Mouse (Mus musculus): ENCODE measurements around the gene Ccnd3. TPM values are rescaled to one million over a fixed set of nuclear protein-coding genes. Genes with fewer than 3 reads are reported as not detected.

Ccnd3 gene
- total and polyA plus RNA-seq, 3 experiments = 143 to 568 TPM; not detected in 1

DNA sequence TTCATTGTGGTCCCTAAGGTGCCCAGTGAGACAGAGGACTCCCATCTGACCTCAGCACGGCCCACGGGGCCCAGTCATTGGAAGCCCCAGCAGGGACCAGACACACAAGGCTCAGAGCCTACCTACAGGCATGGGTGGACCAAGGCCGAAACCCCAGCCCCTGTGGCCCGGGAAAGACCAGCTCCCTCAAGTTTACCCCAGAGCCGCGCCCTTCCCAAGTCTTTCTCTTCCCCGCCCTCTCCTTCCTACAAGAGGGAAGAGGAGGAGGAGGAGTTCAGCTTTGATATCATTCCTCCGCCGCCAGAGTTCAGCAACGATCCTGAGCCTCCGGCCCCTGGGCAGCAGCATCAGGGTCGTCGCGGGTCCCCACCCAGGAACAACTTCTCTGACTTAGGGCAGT is 36.8 kb upstream of the Ccnd3 start:
- no peak for TF ChIP-seq CTCF (IDR thresholded peaks at IDR 0.05 in 2 of 3, conservative IDR thresholded peaks at IDR 0.05 in 1 of 3; ENCODE audit: control insufficient read depth in 1 of 3, insufficient read depth in 1 of 3, low read depth in 2 of 3, low read length in 3 of 3, poor library complexity in 1 of 3, severe bottlenecking in 1 of 3)
- TF ChIP-seq MEF2A (IDR thresholded peaks at IDR 0.05; ENCODE audit: extremely low read depth, insufficient replicate concordance, low read depth, low read length, poor library complexity, severe bottlenecking) = no peak
- TF ChIP-seq CHD2 (IDR thresholded peaks at IDR 0.05; ENCODE audit: low read length) = no peak
- TF ChIP-seq UBTF (IDR thresholded peaks at IDR 0.05; ENCODE audit: borderline replicate concordance, insufficient read depth, low read depth, low read length) = no peak
- TF ChIP-seq BHLHE40 (IDR thresholded peaks at IDR 0.05; ENCODE audit: borderline replicate concordance, low read depth, low read length) = no peak
- no peak for TF ChIP-seq ETS1 (IDR thresholded peaks at IDR 0.05; ENCODE audit: low read depth, low read length)
- no peak for TF ChIP-seq MAFK (IDR thresholded peaks at IDR 0.05; ENCODE audit: borderline replicate concordance, low read depth, low read length)
- no peak for TF ChIP-seq JUND (IDR thresholded peaks at IDR 0.05; ENCODE audit: low read depth, low read length)
- TF ChIP-seq NELFE (IDR thresholded peaks at IDR 0.05; ENCODE audit: low read depth, low read length) = no peak
- no peak for TF ChIP-seq MAZ (IDR thresholded peaks at IDR 0.05; ENCODE audit: low read depth, low read length)
- no peak for TF ChIP-seq POLR2AphosphoS5 (IDR thresholded peaks at IDR 0.05; ENCODE audit: borderline replicate concordance, low read depth, low read length)
- TF ChIP-seq ZMIZ1 (IDR thresholded peaks at IDR 0.05; ENCODE audit: low read depth, low read length) = no peak
- TF ChIP-seq POLR2AphosphoS2 (IDR thresholded peaks at IDR 0.05; ENCODE audit: low read length) = no peak
- TF ChIP-seq MXI1 (IDR thresholded peaks at IDR 0.05; ENCODE audit: low read depth, low read length) = no peak
- TF ChIP-seq TBP (IDR thresholded peaks at IDR 0.05; ENCODE audit: low read depth, low read length) = no peak
- TF ChIP-seq GATA1 (IDR thresholded peaks at IDR 0.05; ENCODE audit: low read depth, low read length) = no peak
- no peak for TF ChIP-seq ZNF384 (IDR thresholded peaks at IDR 0.05; ENCODE audit: low read depth, low read length)
- no peak for TF ChIP-seq ZC3H11A (IDR thresholded peaks at IDR 0.05; ENCODE audit: low read depth, low read length)
- no peak for TF ChIP-seq RAD21 (IDR thresholded peaks at IDR 0.05; ENCODE audit: low read depth, low read length)
- no peak for TF ChIP-seq RCOR1 (IDR thresholded peaks at IDR 0.05; ENCODE audit: low read depth, low read length)
- H3K27me3 ChIP-seq (ENCODE audit: control insufficient read depth in 1 of 2, insufficient read depth in 2 of 2, low read length in 2 of 2) = peaks cover 3 to 5% of the 10 kb centered on the region in 2 experiments; a peak in 3 of 4 replicates
- no peak overlapping the region for H3K27ac ChIP-seq (ENCODE audit: control insufficient read depth, low read depth, low read length)
- no peak overlapping the region for H3K4me3 ChIP-seq (ENCODE audit: control insufficient read depth in 1 of 2, insufficient read depth in 1 of 2, low read depth in 2 of 2, low read length in 2 of 2)
- no peak overlapping the region for H3K9ac ChIP-seq (ENCODE audit: control insufficient read depth, low read depth, low read length, poor library complexity, severe bottlenecking)
- H3K4me1 ChIP-seq (ENCODE audit: control insufficient read depth in 1 of 2, insufficient read depth in 2 of 2, low read length in 2 of 2) = no peaks in the 10 kb centered on the region; a peak in 1 of 4 replicates
- no peaks in the 10 kb centered on the region for H3K9me3 ChIP-seq (replicated peaks; ENCODE audit: insufficient read depth, low read length)
- no peaks in the 10 kb centered on the region for H3K36me3 ChIP-seq (ENCODE audit: control insufficient read depth in 1 of 2, insufficient read depth in 2 of 2, low read length in 2 of 2)
- no peaks in the 10 kb centered on the region for H3K79me2 ChIP-seq (ENCODE audit: control insufficient read depth, insufficient read depth, low read length, poor library complexity)
- DNase-seq (ENCODE audit: low read depth, low spot score) = no peak

DNA sequence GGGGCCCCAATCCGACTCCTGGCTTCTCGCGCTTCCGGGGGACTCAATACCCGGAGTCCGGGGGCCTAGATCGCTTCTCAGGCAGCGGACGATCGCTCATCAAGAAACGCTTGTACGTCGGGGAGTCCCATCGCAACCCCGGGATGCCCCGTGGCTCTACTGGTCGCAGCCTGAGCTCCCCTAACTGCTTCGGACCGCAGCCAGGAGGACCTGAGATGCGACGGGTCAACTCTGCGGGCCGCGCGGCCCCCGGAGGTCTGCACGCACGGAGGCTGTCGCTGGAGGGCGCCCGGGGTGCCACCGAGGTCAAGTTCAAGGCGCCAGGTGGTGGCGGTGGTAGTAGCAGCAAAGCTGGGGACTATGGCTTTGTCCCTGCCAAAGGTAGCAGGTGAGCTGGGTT is 36.4 kb upstream of the Ccnd3 start:
- Histone ChIP-seq H3K9ac (ENCODE audit: control insufficient read depth, low read depth, low read length, poor library complexity, severe bottlenecking) (no peak overlapping the region), H3K79me2 (ENCODE audit: control insufficient read depth, insufficient read depth, low read length, poor library complexity) (no peaks in the 10 kb centered on the region), H3K27me3 (ENCODE audit: control insufficient read depth in 1 of 2, insufficient read depth in 2 of 2, low read length in 2 of 2) (peaks cover 3 to 5% of the 10 kb centered on the region in 2 experiments; a peak in 3 of 4 replicates), H3K4me1 (ENCODE audit: control insufficient read depth in 1 of 2, insufficient read depth in 2 of 2, low read length in 2 of 2) (no peaks in the 10 kb centered on the region; a peak in 1 of 4 replicates), H3K27ac (ENCODE audit: control insufficient read depth, low read depth, low read length) (no peak overlapping the region), H3K4me3 (ENCODE audit: control insufficient read depth in 1 of 2, insufficient read depth in 1 of 2, low read depth in 2 of 2, low read length in 2 of 2) (no peak overlapping the region), H3K9me3 (replicated peaks; ENCODE audit: insufficient read depth, low read length) (no peaks in the 10 kb centered on the region), H3K36me3 (ENCODE audit: control insufficient read depth in 1 of 2, insufficient read depth in 2 of 2, low read length in 2 of 2) (no peaks in the 10 kb centered on the region)
- TF ChIP-seq UBTF (IDR thresholded peaks at IDR 0.05; ENCODE audit: borderline replicate concordance, insufficient read depth, low read depth, low read length) (no peak), SMC3 (IDR thresholded peaks at IDR 0.05; ENCODE audit: low read depth, low read length) (no peak), TBP (IDR thresholded peaks at IDR 0.05; ENCODE audit: low read depth, low read length) (no peak), HCFC1 (IDR thresholded peaks at IDR 0.05; ENCODE audit: low read depth, low read length) (no peak), ETS1 (IDR thresholded peaks at IDR 0.05; ENCODE audit: low read depth, low read length) (no peak), SIN3A (IDR thresholded peaks at IDR 0.05; ENCODE audit: low read length) (no peak), NELFE (IDR thresholded peaks at IDR 0.05; ENCODE audit: low read depth, low read length) (no peak), ZNF384 (IDR thresholded peaks at IDR 0.05; ENCODE audit: low read depth, low read length) (no peak), MYB (IDR thresholded peaks at IDR 0.05; ENCODE audit: low read depth, low read length) (no peak), TCF12 (IDR thresholded peaks at IDR 0.05; ENCODE audit: low read depth, low read length) (no peak), KAT2A (conservative IDR thresholded peaks at IDR 0.05; ENCODE audit: low read depth, low read length) (no peak), RAD21 (IDR thresholded peaks at IDR 0.05; ENCODE audit: low read depth, low read length) (no peak), BHLHE40 (IDR thresholded peaks at IDR 0.05; ENCODE audit: borderline replicate concordance, low read depth, low read length) (no peak), MAX (IDR thresholded peaks at IDR 0.05; ENCODE audit: low read length) (no peak), CHD1 (IDR thresholded peaks at IDR 0.05; ENCODE audit: low read depth, low read length) (no peak), ZMIZ1 (IDR thresholded peaks at IDR 0.05; ENCODE audit: low read depth, low read length) (no peak)
- no peak for DNase-seq (ENCODE audit: low read depth, low spot score)

Data from MEL (cell line).